Mouse (Mus musculus): ENCODE results near the gene Map3k9. TPM values are rescaled to one million over a fixed set of nuclear protein-coding genes. Genes with fewer than 3 reads are reported as not detected.
A peak's percentile ranks its signal among the peaks of the same experiment; 100 is the strongest.

The Map3k9 gene
- polyA plus RNA-seq, 1 experiment from 2014 or later, result 0.60 TPM

DNA sequence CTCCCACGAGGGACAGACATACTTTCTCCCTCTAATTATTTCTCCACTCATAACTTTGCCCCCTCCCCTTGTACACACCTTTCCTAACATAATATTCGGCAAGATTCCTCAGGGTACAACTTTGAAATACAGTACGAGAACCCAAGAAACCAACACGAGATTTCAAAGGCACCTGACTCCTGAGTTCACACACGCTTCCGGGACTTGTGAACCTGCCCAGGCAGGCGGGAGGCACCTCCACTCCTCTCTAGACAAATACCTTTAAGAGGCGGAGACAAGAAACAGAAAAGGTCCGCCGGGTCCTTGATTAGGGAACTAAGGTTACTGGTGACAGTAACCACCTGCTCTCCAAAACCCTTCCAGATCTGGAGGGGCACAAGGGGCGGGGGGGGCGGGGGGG, 1.1 kb downstream of the Map3k9 start:
- no peaks in the 10 kb centered on the region for H3K36me3 ChIP-seq (ENCODE audit: control insufficient read depth, insufficient read depth, low read length)
- 8% methylated on average over 12 of the region's 12 CpGs for WGBS
- peaks cover 5% of the 10 kb centered on the region; the same call in 1 of the 2 replicates for H3K4me1 ChIP-seq (ENCODE audit: control insufficient read depth, insufficient read depth, low read length)
- H3K4me2 ChIP-seq (ENCODE audit: low read depth, severe bottlenecking), result peak overlapping the region; percentile 92
- peaks cover 28% of the 10 kb centered on the region for H3K27me3 ChIP-seq (ENCODE audit: control insufficient read depth, insufficient read depth, low read length)
- H3K9me3 ChIP-seq (ENCODE audit: control insufficient read depth, low read length), result no peaks in the 10 kb centered on the region
- no peak overlapping the region for H3K9ac ChIP-seq (ENCODE audit: low read length)
- no peak for ATAC-seq (ENCODE audit: insufficient number of reproducible peaks, low FRiP score, low TSS enrichment, low read depth)
- peak overlapping the region; percentile 55; the same call in 1 of the 2 replicates for H3K4me3 ChIP-seq (ENCODE audit: low read depth, low read length)
- peak; percentile 47 for DNase-seq (ENCODE audit: low spot score)
- no peak overlapping the region for H3K27ac ChIP-seq (replicated peaks; ENCODE audit: low read depth, low read length)

DNA sequence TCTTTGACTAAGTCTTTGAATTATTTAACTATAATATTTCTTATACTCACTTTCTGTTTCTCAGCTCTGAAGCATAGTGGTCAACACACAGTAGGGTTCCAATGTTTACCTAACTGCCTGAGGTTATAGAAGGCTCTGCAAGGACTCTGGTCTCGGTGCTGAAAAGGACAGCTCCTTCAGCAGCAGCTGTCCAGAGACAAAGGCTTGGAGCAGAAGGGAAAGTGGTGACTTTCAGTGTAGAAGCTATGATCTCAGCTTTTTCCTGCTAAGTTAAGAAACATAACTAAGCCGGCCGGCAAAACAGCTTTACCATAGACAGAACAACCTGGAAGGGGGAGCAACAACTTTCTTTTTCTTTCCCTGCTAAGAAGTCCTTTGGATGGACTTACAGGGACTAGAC, 4.8 kb downstream of the Map3k9 start:
- no peak overlapping the region for H3K4me3 ChIP-seq (ENCODE audit: low read depth, low read length)
- WGBS, result 41% methylated on average over 3 of the region's 3 CpGs
- H3K4me1 ChIP-seq (ENCODE audit: control insufficient read depth, insufficient read depth, low read length), result peaks cover 5% of the 10 kb centered on the region; the same call in 1 of the 2 replicates
- peaks cover 22% of the 10 kb centered on the region for H3K27me3 ChIP-seq (ENCODE audit: control insufficient read depth, insufficient read depth, low read length)
- H3K9me3 ChIP-seq (ENCODE audit: control insufficient read depth, low read length), result no peaks in the 10 kb centered on the region
- no peak overlapping the region for H3K4me2 ChIP-seq (ENCODE audit: low read depth, severe bottlenecking)
- peak; percentile 66 for DNase-seq (ENCODE audit: low spot score)
- H3K36me3 ChIP-seq (ENCODE audit: control insufficient read depth, insufficient read depth, low read length), result no peaks in the 10 kb centered on the region
- H3K27ac ChIP-seq (replicated peaks; ENCODE audit: low read depth, low read length), result no peak overlapping the region
- no peak overlapping the region for H3K9ac ChIP-seq (ENCODE audit: low read length)
- ATAC-seq (ENCODE audit: insufficient number of reproducible peaks, low FRiP score, low TSS enrichment, low read depth), result no peak

DNA sequence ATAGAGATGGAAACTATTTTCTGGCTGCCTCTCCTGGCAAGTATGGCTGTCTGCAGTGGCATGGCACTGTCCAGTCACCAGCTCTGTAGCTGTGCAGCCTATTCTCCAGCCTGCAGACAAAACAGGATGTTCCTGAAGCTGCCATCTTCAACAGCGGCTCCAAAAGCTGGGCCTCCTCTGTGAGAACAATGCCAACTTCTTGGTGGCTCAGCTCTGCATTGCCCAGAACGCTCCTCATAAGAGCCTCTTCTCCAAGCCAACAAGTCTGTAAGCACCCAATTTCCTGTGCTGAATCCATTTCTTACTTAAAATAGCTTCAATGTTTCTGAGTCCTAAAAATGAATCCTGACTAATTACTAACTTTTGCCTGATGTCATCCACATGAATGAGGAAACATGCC, 5.3 kb downstream of the Map3k9 start:
- H3K9ac ChIP-seq (ENCODE audit: low read length), result no peak overlapping the region
- H3K4me2 ChIP-seq (ENCODE audit: low read depth, severe bottlenecking), result no peak overlapping the region
- no peak overlapping the region for H3K27ac ChIP-seq (replicated peaks; ENCODE audit: low read depth, low read length)
- no peak overlapping the region for H3K4me3 ChIP-seq (ENCODE audit: low read depth, low read length)
- H3K36me3 ChIP-seq (ENCODE audit: control insufficient read depth, insufficient read depth, low read length), result no peaks in the 10 kb centered on the region
- DNase-seq (ENCODE audit: low spot score) (no peak), ATAC-seq (ENCODE audit: insufficient number of reproducible peaks, low FRiP score, low TSS enrichment, low read depth) (no peak)
- WGBS, result 91% methylated on average over 2 of the region's 2 CpGs
- H3K4me1 ChIP-seq (ENCODE audit: control insufficient read depth, insufficient read depth, low read length), result peaks cover 5% of the 10 kb centered on the region; the same call in 1 of the 2 replicates
- no peaks in the 10 kb centered on the region for H3K9me3 ChIP-seq (ENCODE audit: control insufficient read depth, low read length)
- H3K27me3 ChIP-seq (ENCODE audit: control insufficient read depth, insufficient read depth, low read length), result peaks cover 19% of the 10 kb centered on the region

DNA sequence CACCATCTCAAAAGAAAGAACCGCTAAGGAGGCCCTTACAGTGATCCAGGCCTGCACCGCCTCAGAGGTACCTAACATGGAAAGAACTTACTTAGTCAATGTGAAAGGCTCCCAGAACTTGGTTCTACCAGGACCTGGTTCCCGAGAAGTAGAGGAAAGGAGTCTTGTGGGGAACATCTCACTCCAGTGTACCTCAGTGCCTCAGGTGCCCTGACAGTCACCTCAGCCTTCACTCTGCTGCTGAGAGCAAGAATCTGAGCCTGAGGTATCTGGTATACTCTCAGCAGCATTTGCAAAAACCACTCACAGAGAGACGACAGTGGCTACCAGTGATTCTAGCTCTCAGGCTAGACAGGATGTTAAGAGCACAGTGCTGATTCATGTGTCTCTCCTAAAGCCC, 6.8 kb downstream of the Map3k9 start:
- Histone ChIP-seq H3K4me3 (ENCODE audit: low read depth, low read length) (no peak overlapping the region), H3K9ac (ENCODE audit: low read length) (no peak overlapping the region), H3K27me3 (ENCODE audit: control insufficient read depth, insufficient read depth, low read length) (peaks cover 7% of the 10 kb centered on the region), H3K4me1 (ENCODE audit: control insufficient read depth, insufficient read depth, low read length) (no peaks in the 10 kb centered on the region), H3K9me3 (ENCODE audit: control insufficient read depth, low read length) (no peaks in the 10 kb centered on the region), H3K27ac (replicated peaks; ENCODE audit: low read depth, low read length) (no peak overlapping the region), H3K4me2 (ENCODE audit: low read depth, severe bottlenecking) (no peak overlapping the region), H3K36me3 (ENCODE audit: control insufficient read depth, insufficient read depth, low read length) (no peaks in the 10 kb centered on the region)
- WGBS, result 86% methylated on average over 4 of the region's 4 CpGs
- no peak for DNase-seq (ENCODE audit: low spot score)
- no peak for ATAC-seq (ENCODE audit: insufficient number of reproducible peaks, low FRiP score, low TSS enrichment, low read depth)

DNA sequence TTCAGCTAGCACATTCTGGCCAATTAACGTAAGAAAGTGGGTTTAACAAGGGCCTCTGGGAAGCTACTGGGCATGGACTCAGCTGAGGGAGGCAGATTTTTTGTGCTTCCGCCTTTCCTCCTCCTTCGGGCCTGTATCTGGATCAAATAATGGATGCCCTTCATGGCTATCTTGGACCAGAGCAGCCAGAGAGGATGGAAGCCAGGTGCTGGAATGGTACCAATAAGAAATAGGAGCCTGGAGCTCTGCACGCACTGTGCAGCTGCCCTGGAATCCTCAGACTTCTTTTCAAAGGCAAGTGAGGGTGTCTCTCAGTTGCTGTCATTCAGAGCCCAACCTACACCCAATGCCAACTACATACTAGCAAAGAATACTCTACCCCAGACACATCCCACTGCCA, 11.5 kb downstream of the Map3k9 start:
- WGBS, result 90% methylated on average over 4 of the region's 4 CpGs
- H3K4me1 ChIP-seq (ENCODE audit: control insufficient read depth, insufficient read depth, low read length), result no peaks in the 10 kb centered on the region
- ATAC-seq (ENCODE audit: insufficient number of reproducible peaks, low FRiP score, low TSS enrichment, low read depth) (no peak), DNase-seq (ENCODE audit: low spot score) (no peak)
- H3K4me2 ChIP-seq (ENCODE audit: low read depth, severe bottlenecking), result no peak overlapping the region
- no peak overlapping the region for H3K9ac ChIP-seq (ENCODE audit: low read length)
- H3K9me3 ChIP-seq (ENCODE audit: control insufficient read depth, low read length), result no peaks in the 10 kb centered on the region
- H3K4me3 ChIP-seq (ENCODE audit: low read depth, low read length), result no peak overlapping the region
- H3K36me3 ChIP-seq (ENCODE audit: control insufficient read depth, insufficient read depth, low read length), result no peaks in the 10 kb centered on the region
- H3K27me3 ChIP-seq (ENCODE audit: control insufficient read depth, insufficient read depth, low read length), result no peaks in the 10 kb centered on the region
- no peak overlapping the region for H3K27ac ChIP-seq (replicated peaks; ENCODE audit: low read depth, low read length)

DNA sequence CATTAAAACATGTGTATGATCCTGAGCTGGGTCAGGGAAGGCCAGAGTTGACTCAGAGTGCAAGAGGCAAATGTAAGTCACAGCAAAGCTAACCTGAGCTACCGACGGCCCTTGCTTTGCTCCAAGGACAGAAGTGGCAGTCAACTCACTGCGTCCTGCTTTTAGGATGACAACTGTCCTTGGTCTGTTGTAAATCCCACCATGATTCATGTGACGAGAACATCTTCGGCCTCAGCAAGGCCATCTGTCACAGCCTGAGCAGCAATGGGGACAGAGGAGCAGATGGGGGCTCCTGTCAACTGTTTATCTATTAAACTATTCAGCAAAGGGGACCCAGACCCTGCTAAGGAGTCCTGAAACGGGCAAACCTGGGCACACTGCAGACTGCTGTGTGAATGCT, 15.6 kb downstream of the Map3k9 start:
- ATAC-seq (ENCODE audit: insufficient number of reproducible peaks, low FRiP score, low TSS enrichment, low read depth) (no peak), DNase-seq (ENCODE audit: low spot score) (no peak)
- H3K4me2 ChIP-seq (ENCODE audit: low read depth, severe bottlenecking), result no peak overlapping the region
- 88% methylated on average over 6 of the region's 6 CpGs for WGBS
- H3K4me1 ChIP-seq (ENCODE audit: control insufficient read depth, insufficient read depth, low read length), result no peaks in the 10 kb centered on the region
- no peak overlapping the region for H3K27ac ChIP-seq (replicated peaks; ENCODE audit: low read depth, low read length)
- H3K9me3 ChIP-seq (ENCODE audit: control insufficient read depth, low read length), result no peaks in the 10 kb centered on the region
- H3K9ac ChIP-seq (ENCODE audit: low read length), result no peak overlapping the region
- no peak overlapping the region for H3K4me3 ChIP-seq (ENCODE audit: low read depth, low read length)
- H3K27me3 ChIP-seq (ENCODE audit: control insufficient read depth, insufficient read depth, low read length), result no peaks in the 10 kb centered on the region
- no peaks in the 10 kb centered on the region for H3K36me3 ChIP-seq (ENCODE audit: control insufficient read depth, insufficient read depth, low read length)

DNA sequence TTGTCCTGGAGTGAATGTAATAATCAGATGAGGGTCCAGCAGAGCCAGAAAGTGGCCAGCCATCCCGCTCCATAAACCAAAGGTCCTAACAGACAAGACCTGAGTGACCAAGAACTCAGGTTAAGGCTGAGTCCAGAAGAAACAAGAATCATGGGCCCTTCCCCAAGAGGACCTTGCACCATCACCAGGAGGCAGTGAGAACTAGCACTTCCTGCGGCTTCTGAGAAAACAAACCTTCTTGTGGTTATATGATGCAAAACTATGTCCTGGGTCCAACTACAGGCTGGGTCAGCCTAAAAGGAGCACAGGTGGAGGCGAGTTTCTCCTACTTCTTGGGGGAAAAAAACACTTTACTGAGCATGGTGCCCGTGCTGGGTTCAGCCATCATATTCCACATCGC, 16.6 kb downstream of the Map3k9 start:
- Histone ChIP-seq H3K4me2 (ENCODE audit: low read depth, severe bottlenecking) (no peak overlapping the region), H3K4me3 (ENCODE audit: low read depth, low read length) (no peak overlapping the region), H3K36me3 (ENCODE audit: control insufficient read depth, insufficient read depth, low read length) (no peaks in the 10 kb centered on the region), H3K9me3 (ENCODE audit: control insufficient read depth, low read length) (no peaks in the 10 kb centered on the region), H3K4me1 (ENCODE audit: control insufficient read depth, insufficient read depth, low read length) (no peaks in the 10 kb centered on the region), H3K9ac (ENCODE audit: low read length) (no peak overlapping the region), H3K27ac (replicated peaks; ENCODE audit: low read depth, low read length) (no peak overlapping the region), H3K27me3 (ENCODE audit: control insufficient read depth, insufficient read depth, low read length) (no peaks in the 10 kb centered on the region)
- DNase-seq (ENCODE audit: low spot score) (no peak), ATAC-seq (ENCODE audit: insufficient number of reproducible peaks, low FRiP score, low TSS enrichment, low read depth) (no peak)
- WGBS, result 90% methylated on average over 5 of the region's 5 CpGs

DNA sequence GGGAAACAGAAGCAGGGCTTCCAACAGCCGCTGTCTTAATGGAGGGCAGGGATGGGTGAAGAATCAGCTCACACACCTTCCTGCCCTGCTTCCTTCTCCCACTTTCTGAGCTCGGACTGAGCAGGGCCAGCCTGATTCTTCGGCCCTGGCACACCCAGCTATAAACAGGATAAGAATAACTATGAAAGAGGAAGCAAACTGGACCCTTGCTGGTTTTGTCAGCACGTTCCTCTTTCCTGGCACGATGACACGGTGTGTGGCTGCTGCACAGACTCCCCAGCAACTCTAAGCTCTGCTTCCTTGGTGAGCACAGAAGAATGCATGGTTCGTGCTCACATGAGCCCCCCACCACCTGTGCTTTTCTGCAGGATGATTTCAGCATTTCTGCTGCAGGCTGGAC, 26.3 kb downstream of the Map3k9 start:
- no peak for ATAC-seq (ENCODE audit: insufficient number of reproducible peaks, low FRiP score, low TSS enrichment, low read depth)
- WGBS, result 83% methylated on average over 7 of the region's 7 CpGs
- no peak overlapping the region for H3K9ac ChIP-seq (ENCODE audit: low read length)

DNA sequence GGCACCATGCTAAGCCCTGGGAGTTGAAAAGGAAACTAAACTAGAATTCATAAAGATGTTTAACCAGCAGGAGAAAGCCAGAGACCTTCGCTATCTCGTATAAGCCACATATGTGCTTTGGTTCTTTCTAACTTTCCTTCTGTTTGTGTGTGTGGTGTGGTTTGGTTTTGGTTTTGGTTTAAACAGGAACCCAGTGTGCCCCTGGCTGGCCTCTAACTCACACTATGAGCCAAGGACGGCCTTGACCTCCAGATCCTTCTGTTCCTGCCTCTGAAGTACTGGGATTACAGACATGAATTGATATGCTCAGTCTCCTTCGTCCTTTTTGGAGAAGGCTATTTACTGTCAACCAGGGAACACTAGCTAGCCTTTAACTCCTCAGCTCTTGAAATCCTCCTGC, 29.9 kb downstream of the Map3k9 start:
- Histone ChIP-seq H3K27ac (replicated peaks; ENCODE audit: low read depth, low read length) (no peak overlapping the region), H3K27me3 (ENCODE audit: control insufficient read depth, insufficient read depth, low read length) (no peaks in the 10 kb centered on the region), H3K9ac (ENCODE audit: low read length) (no peak overlapping the region), H3K4me2 (ENCODE audit: low read depth, severe bottlenecking) (no peak overlapping the region), H3K4me3 (ENCODE audit: low read depth, low read length) (no peak overlapping the region), H3K4me1 (ENCODE audit: control insufficient read depth, insufficient read depth, low read length) (no peaks in the 10 kb centered on the region), H3K36me3 (ENCODE audit: control insufficient read depth, insufficient read depth, low read length) (no peaks in the 10 kb centered on the region), H3K9me3 (ENCODE audit: control insufficient read depth, low read length) (no peaks in the 10 kb centered on the region)
- ATAC-seq (ENCODE audit: insufficient number of reproducible peaks, low FRiP score, low TSS enrichment, low read depth) (no peak), DNase-seq (ENCODE audit: low spot score) (no peak)
- 76% methylated on average over 4 of the region's 4 CpGs for WGBS

More for the DNA sequence above, 26.3 kb downstream of the Map3k9 start:
- H3K4me3 ChIP-seq (ENCODE audit: low read depth, low read length), result no peak overlapping the region
- H3K4me2 ChIP-seq (ENCODE audit: low read depth, severe bottlenecking), result no peak overlapping the region
- no peaks in the 10 kb centered on the region for H3K36me3 ChIP-seq (ENCODE audit: control insufficient read depth, insufficient read depth, low read length)
- H3K9me3 ChIP-seq (ENCODE audit: control insufficient read depth, low read length), result no peaks in the 10 kb centered on the region
- no peaks in the 10 kb centered on the region for H3K27me3 ChIP-seq (ENCODE audit: control insufficient read depth, insufficient read depth, low read length)
- no peaks in the 10 kb centered on the region for H3K4me1 ChIP-seq (ENCODE audit: control insufficient read depth, insufficient read depth, low read length)
- DNase-seq (ENCODE audit: low spot score), result no peak
- H3K27ac ChIP-seq (replicated peaks; ENCODE audit: low read depth, low read length), result no peak overlapping the region

Data from limb, embryonic 11.5 days (tissue).